Mouse (Mus musculus) midbrain, embryonic 13.5 days (tissue): ENCODE results near the gene Apbb1ip. TPM values are rescaled to one million over a fixed set of nuclear protein-coding genes. Genes with fewer than 3 reads are reported as not detected.
A peak's percentile ranks its signal among the peaks of the same experiment; 100 is the strongest.

Experiments used
- ATAC-seq: fragments of 200-750 bp; cut with Nextera tagmentation; 2 replicates; pipeline ENCODE4 v1.8.0; 2017; ENCODE audit warnings: mild to moderate bottlenecking, moderate TSS enrichment, moderate library complexity
- H3K27ac ChIP-seq: fragments of 300-500 bp; sonication (generic); 2 replicates; pipeline ENCODE4 v1.5.1; 2015; ENCODE audit warnings: inconsistent platforms, mild to moderate bottlenecking, moderate library complexity
- H3K27me3 ChIP-seq: fragments of 300-500 bp; sonication (generic); 2 replicates; pipeline ENCODE4 v1.6.1; 2015; ENCODE audit warnings: mild to moderate bottlenecking, inconsistent platforms
- H3K36me3 ChIP-seq: fragments of 300-500 bp; sonication (generic); 2 replicates; pipeline ENCODE4 v1.6.1; 2015; ENCODE audit warnings: mild to moderate bottlenecking, inconsistent platforms
- H3K4me1 ChIP-seq: fragments of 300-500 bp; sonication (generic); replicated peaks from 2 replicates; pipeline ENCODE4 v1.6.1; 2015; ENCODE audit warnings: inconsistent platforms
- H3K4me2 ChIP-seq: fragments of 300-500 bp; sonication (generic); replicated peaks from 2 replicates; pipeline ENCODE4 v1.6.1; 2015; ENCODE audit warnings: moderate library complexity, mild to moderate bottlenecking, inconsistent platforms
- H3K4me3 ChIP-seq: fragments of 300-500 bp; sonication (generic); replicated peaks from 2 replicates; pipeline ENCODE4 v1.5.1; 2015; ENCODE audit warnings: mild to moderate bottlenecking, inconsistent platforms
- H3K9ac ChIP-seq: fragments of 300-500 bp; sonication (generic); replicated peaks from 2 replicates; pipeline ENCODE4 v1.6.1; 2015; ENCODE audit warnings: mild to moderate bottlenecking, inconsistent platforms
- H3K9me3 ChIP-seq: fragments of 300-500 bp; sonication (generic); 2 replicates; pipeline ENCODE4 v1.6.1; 2016; ENCODE audit warnings: mild to moderate bottlenecking, inconsistent platforms
- WGBS: fragments of 180-500 bp; shearing (Covaris S2); methylation state at CpG from one replicate; pipeline ENCODE4 v1.1.7; 2015; 5-methylcytosine and 5-hydroxymethylcytosine counted together
- polyA plus RNA-seq: library from polyadenylated mRNA; unstranded; fragments of >200 nt; fragmentation: Nextera tagmentation; extraction: Ambion mirVana; gene quantifications from 2 replicates; pipeline ENCODE4 v1.2.1, GENCODE M21; 2015

Apbb1ip gene
- 1.0 TPM in 2 replicates for polyA plus RNA-seq

DNA sequence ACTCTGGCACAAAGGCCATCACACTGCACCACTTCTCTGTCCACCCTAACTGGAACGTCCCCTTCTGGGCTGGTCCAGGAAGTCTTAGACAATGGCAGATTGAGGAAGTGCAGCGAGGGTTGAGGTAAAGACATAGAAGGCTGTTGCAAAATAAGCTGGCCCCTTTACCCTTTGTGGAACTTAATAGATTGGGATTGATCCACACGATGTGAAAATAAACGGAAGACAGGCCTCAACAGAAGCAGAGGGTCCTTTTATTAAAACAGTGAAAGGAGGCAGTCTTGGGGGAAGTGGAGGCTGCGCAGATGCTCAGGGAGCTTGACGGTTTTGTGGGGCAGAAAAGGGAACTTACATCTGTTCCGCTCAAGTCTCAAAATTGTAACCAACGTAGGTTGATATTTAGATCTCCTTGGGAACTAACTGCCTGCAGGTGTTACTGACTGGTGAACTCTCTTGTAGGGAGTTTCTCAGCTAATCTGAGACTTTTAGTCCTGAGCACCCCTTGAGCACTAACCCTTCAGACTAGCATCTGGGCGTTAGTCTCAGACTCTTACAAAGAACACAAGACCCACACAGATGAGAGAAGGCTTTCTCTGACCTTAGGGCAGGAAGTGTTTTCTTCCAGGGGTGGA, at the start of gene Apbb1ip:
Gene Apbb1ip (plus strand): TSS at position 546 of the 632 bp plus-strand sequence.
- Histone ChIP-seq H3K4me2 (peak within 1 kb of the TSS; percentile 85), H3K9ac (peak within 1 kb of the TSS; percentile 69), H3K36me3 (no peaks in the 10 kb centered on the region), H3K9me3 (no peaks in the 10 kb centered on the region), H3K27me3 (peaks cover 15% of the 10 kb centered on the region; the same call in 1 of the 2 replicates), H3K4me3 (peak within 1 kb of the TSS; percentile 47), H3K4me1 (peaks cover 8% of the 10 kb centered on the region; the same call in 1 of the 2 replicates), H3K27ac (no peak within 1 kb of the TSS)
- ATAC-seq: no peak
- WGBS: 22% methylated on average over 9 of the region's 9 CpGs

DNA sequence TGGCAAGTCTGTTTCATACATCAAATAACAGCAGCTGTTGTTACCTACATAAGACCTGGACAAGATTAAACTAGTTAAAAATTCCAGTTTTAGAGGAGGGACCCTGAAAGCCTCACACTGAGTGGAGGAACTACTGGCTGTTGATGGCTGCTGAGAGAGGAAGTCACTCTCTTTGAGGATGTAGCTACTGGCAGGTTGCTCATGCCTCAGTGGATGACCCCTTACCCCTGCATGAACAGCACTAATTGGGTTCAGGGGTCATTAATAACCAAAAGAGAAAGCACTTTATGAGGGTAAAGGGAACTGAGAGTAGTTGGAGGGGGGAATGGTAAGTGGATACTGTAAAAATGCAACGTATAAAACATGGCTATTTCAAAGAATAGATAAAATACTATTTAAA, 46.8 kb upstream of the Apbb1ip start:
- no peak for ATAC-seq
- no peaks in the 10 kb centered on the region for H3K27me3 ChIP-seq
- no peaks in the 10 kb centered on the region for H3K9me3 ChIP-seq
- H3K4me3 ChIP-seq: no peak overlapping the region
- H3K4me2 ChIP-seq: no peak overlapping the region
- no peaks in the 10 kb centered on the region for H3K4me1 ChIP-seq
- no peak overlapping the region for H3K27ac ChIP-seq
- WGBS: 96% methylated on average over 1 of the region's 1 CpGs
- H3K9ac ChIP-seq: no peak overlapping the region
- no peaks in the 10 kb centered on the region for H3K36me3 ChIP-seq

DNA sequence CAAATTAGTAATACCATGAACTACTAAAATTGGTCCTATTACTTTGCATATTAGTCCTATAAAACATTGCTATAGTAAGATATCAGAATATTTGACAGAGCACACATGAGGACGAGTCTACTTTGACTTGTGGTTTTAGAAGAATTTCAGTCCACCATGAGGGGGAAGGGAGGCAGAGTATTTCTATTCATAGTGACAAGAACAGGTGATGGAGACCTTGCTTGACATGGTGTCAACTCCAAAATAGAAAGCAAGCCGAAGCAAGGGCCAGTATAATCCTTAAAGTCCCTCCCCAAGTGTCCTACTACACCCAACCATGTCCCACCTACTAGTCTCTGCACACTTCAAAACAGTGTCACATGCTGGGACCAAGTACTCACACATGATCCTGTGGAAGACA, 37.8 kb upstream of the Apbb1ip start:
- H3K27ac ChIP-seq: no peak overlapping the region
- no peaks in the 10 kb centered on the region for H3K36me3 ChIP-seq
- 83% methylated on average over 2 of the region's 2 CpGs for WGBS
- H3K9me3 ChIP-seq: no peaks in the 10 kb centered on the region
- no peak for ATAC-seq
- no peak overlapping the region for H3K4me2 ChIP-seq
- H3K27me3 ChIP-seq: no peaks in the 10 kb centered on the region
- no peak overlapping the region for H3K9ac ChIP-seq
- H3K4me1 ChIP-seq: no peaks in the 10 kb centered on the region
- no peak overlapping the region for H3K4me3 ChIP-seq

DNA sequence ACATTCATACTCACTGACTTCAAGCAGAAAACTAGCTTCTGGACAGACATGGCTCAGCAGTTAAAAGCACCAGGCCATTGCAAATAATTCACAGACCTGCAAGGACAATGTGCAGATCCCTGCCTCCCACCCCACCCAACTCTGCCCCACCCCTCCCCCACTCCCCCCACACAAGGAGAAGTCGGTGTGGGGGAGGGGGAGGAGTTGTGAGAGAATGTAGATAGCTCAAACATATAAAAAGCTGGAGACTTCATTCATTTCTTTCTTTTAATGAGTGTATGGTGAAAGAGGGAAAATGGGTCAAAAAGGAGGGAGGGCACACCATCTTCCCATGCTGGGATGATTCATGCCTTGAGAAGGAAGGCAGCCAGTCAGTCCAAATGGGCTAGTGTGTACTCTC, 34.5 kb upstream of the Apbb1ip start:
- H3K9me3 ChIP-seq: no peaks in the 10 kb centered on the region
- H3K4me2 ChIP-seq: no peak overlapping the region
- no peak overlapping the region for H3K9ac ChIP-seq
- H3K4me3 ChIP-seq: no peak overlapping the region
- 0 out of 2 replicates have a peak, but pooled peaks cover 3% of the 10 kb centered on the region for H3K4me1 ChIP-seq
- WGBS: 64% methylated on average over 1 of the region's 1 CpGs
- no peak overlapping the region for H3K27ac ChIP-seq
- H3K27me3 ChIP-seq: no peaks in the 10 kb centered on the region
- ATAC-seq: no peak
- H3K36me3 ChIP-seq: no peaks in the 10 kb centered on the region

DNA sequence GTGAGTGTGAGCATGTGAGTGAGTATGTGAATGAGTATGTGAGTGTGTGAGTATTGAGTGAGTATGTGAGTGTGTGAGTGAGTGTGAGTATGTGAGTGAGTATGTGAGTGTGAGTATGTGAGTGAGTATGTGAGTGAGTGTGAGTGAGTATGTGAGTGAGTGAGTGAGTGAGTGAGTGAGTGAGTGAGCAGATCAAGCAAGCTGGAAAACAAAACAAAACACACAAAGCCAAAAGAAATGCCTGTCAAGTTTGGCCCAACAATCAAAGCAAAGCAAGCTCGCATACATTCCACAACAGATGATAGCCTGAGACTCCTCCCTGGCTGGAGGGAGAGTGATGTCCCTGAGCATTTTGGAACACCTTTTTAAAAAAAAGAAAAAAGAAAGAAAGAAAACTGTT, 33.5 kb upstream of the Apbb1ip start:
- Histone ChIP-seq H3K9me3 (no peaks in the 10 kb centered on the region), H3K4me2 (no peak overlapping the region), H3K27ac (no peak overlapping the region), H3K9ac (no peak overlapping the region), H3K27me3 (no peaks in the 10 kb centered on the region), H3K4me1 (0 out of 2 replicates have a peak, but pooled peaks cover 3% of the 10 kb centered on the region), H3K4me3 (no peak overlapping the region), H3K36me3 (no peaks in the 10 kb centered on the region)
- 63% methylated on average over 1 of the region's 1 CpGs for WGBS
- no peak for ATAC-seq

DNA sequence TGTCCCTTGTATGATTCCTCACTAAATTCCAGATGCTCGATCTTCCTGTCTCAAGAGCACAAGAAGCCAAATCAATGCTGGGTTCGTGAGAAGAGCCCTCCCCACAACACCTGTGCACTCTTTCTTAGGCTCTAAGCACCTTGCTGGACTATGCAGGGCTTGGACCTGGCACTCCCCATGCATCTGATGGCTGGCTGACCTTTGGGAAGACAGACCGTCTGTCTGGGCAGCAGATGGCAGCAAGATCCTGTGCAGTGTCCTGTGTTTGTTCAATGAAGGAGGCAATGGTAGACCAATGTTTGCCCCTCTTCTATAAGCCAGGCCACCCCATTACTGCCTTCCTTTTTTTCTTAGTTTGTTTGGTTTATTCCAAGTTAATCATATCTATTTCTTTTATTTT, 32.7 kb upstream of the Apbb1ip start:
- no peak overlapping the region for H3K4me2 ChIP-seq
- no peak for ATAC-seq
- H3K27ac ChIP-seq: no peak overlapping the region
- H3K27me3 ChIP-seq: peaks cover 6% of the 10 kb centered on the region; the same call in 1 of the 2 replicates
- WGBS: 65% methylated on average over 3 of the region's 3 CpGs
- no peak overlapping the region for H3K4me3 ChIP-seq
- H3K9ac ChIP-seq: no peak overlapping the region
- no peaks in the 10 kb centered on the region for H3K9me3 ChIP-seq
- H3K36me3 ChIP-seq: no peaks in the 10 kb centered on the region
- H3K4me1 ChIP-seq: 0 out of 2 replicates have a peak, but pooled peaks cover 3% of the 10 kb centered on the region

DNA sequence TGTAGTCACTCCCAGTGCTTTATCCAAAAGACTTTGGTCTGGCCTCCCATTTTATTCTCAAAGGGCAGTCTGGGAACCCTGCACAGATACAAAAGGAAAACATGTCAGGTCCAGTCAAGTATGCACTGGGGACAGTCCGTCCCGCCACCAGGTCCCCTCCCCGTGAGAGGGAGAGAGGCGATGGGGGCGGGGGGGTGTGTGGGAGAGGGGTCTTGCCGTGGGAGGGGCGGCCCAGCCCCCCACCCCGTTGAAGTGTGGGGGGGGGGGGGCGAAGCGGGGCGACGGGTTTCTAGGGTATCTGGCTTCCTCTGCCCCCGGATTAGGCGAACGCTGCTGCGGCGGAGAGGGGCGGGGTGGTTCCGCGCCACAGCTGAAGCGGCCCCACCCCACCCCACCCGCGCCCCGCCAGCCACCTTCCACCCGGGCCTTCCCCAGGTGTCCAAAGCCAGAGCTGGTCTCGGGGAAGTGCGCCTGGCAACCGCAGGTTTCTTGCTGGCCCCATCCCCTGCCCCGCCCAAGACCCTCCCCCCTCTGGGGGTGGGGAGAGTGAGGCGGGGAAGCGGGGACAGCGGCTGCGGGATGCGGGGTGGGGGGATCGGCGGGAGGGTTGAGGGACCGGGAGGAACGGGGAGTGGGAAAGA, 29.7 kb upstream of the Apbb1ip start:
- Histone ChIP-seq H3K4me1 (0 out of 2 replicates have a peak, but pooled peaks cover 3% of the 10 kb centered on the region), H3K4me3 (no peak overlapping the region), H3K9ac (no peak overlapping the region), H3K36me3 (no peaks in the 10 kb centered on the region), H3K27me3 (peaks cover 6% of the 10 kb centered on the region; the same call in 1 of the 2 replicates), H3K9me3 (no peaks in the 10 kb centered on the region), H3K27ac (no peak overlapping the region), H3K4me2 (no peak overlapping the region)
- WGBS: 2% methylated on average over 30 of the region's 38 CpGs
- no peak for ATAC-seq

DNA sequence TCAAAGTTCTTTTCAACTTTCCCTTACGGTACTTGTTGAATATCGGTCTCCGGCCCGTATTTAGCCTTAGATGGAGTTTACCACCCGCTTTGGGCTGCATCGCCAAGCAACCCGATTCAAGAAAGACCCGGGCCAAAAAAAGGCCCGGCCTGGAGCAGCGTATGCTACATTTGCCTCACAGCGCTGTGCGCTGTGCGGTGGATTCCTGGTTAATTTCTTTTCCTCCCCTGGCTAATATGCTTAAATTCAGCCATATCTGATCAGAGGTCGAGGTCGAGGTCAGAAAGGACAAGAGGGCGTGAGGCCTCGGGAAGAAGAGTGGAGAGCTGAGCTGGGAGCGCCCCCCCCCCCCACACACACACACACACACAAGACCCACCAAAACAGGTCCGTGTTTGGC, 29.0 kb upstream of the Apbb1ip start:
- Histone ChIP-seq H3K36me3 (no peaks in the 10 kb centered on the region), H3K9me3 (no peaks in the 10 kb centered on the region), H3K4me1 (0 out of 2 replicates have a peak, but pooled peaks cover 3% of the 10 kb centered on the region), H3K9ac (no peak overlapping the region), H3K27ac (no peak overlapping the region), H3K4me2 (no peak overlapping the region), H3K4me3 (no peak overlapping the region), H3K27me3 (peaks cover 6% of the 10 kb centered on the region; the same call in 1 of the 2 replicates)
- no peak for ATAC-seq
- 1% methylated on average over 19 of the region's 19 CpGs for WGBS

DNA sequence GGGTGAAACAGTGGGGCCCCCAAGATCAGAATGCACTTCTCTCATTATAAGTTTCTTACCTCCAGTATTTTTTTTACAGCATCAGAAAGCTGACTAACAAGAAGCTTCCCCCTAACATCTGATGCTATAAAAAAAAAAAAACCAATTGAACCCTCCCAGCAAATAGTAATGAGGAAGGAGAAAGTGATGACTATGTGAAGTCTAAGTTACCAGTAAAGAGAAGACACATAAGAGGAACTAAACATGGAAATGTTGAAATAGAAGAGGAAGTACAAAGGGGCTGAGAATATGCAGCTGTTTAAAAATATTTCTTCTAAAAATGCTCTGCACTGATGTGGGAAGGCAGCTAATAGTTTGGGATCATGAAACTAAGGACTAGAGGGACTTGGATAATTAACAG, 27.1 kb upstream of the Apbb1ip start:
- H3K4me1 ChIP-seq: 0 out of 2 replicates have a peak, but pooled peaks cover 3% of the 10 kb centered on the region
- H3K9ac ChIP-seq: no peak overlapping the region
- H3K36me3 ChIP-seq: no peaks in the 10 kb centered on the region
- H3K4me2 ChIP-seq: no peak overlapping the region
- no peaks in the 10 kb centered on the region for H3K9me3 ChIP-seq
- no peak overlapping the region for H3K27ac ChIP-seq
- peaks cover 6% of the 10 kb centered on the region; the same call in 1 of the 2 replicates for H3K27me3 ChIP-seq
- ATAC-seq: no peak
- no peak overlapping the region for H3K4me3 ChIP-seq

DNA sequence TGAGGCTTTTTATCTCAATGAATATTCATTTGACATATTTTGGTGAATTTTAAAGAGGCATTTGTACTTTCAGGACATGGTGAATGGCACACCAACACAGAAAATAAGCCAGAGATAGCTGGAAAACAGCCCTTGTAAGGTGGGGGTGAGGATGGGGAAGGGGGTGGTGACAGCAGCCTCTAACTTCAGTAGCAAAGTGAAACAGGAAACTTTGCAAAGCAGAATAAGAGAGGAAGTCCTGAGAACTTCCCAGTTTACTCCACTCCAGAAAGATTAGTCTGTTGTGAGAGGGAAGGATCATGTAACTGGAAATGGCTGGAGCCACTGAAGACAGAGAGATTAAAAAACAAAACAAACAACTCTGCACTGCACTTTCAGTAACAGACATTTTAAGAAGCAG, 26.0 kb upstream of the Apbb1ip start:
- no peak overlapping the region for H3K4me3 ChIP-seq
- peaks cover 6% of the 10 kb centered on the region; the same call in 1 of the 2 replicates for H3K27me3 ChIP-seq
- no peaks in the 10 kb centered on the region for H3K36me3 ChIP-seq
- H3K4me2 ChIP-seq: no peak overlapping the region
- ATAC-seq: no peak
- H3K9me3 ChIP-seq: no peaks in the 10 kb centered on the region
- no peak overlapping the region for H3K9ac ChIP-seq
- H3K27ac ChIP-seq: no peak overlapping the region
- 0 out of 2 replicates have a peak, but pooled peaks cover 3% of the 10 kb centered on the region for H3K4me1 ChIP-seq

DNA sequence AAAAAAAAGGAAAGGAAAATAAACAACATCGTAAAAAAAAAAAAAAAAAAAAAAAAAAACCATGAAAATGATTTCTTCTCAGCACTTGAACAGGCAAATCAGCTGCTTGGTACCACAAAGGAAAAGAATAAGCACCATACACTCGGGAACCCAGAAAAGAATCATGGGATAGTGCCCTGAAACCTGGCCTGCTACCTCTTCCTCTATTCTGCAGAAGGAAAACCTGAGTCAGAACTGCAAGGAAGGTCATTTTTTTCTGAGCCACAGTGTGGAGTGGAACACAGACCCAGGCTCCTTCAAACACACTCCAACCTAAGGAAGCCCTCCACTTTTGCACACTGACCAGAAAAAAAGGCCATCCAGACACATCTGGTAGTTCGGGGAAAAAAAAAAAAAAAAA, 24.1 kb upstream of the Apbb1ip start:
- no peak overlapping the region for H3K4me2 ChIP-seq
- H3K9ac ChIP-seq: no peak overlapping the region
- no peaks in the 10 kb centered on the region for H3K9me3 ChIP-seq
- 85% methylated on average over 3 of the region's 3 CpGs for WGBS
- no peaks in the 10 kb centered on the region for H3K36me3 ChIP-seq
- H3K27me3 ChIP-seq: peaks cover 6% of the 10 kb centered on the region; the same call in 1 of the 2 replicates
- no peaks in the 10 kb centered on the region for H3K4me1 ChIP-seq
- H3K4me3 ChIP-seq: no peak overlapping the region
- no peak for ATAC-seq
- no peak overlapping the region for H3K27ac ChIP-seq

DNA sequence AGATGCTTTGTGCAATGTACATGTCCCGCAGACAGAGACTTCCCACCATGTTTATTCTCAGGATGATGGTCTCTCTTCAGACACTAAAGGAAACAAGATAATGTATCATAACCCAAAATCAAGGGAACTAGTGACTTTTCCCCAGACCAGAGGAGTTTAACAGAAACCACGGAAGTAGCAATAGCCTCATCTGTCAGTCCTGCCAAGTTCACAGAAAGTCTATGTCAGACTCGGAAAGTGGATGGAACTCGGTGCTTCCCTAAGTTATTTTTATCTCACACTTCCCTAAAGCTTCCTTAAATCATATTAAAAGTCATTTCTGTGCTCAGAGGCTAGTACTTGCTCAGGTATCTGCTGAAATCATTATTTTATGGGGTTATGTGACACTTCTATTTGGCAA, 21.4 kb upstream of the Apbb1ip start:
- no peaks in the 10 kb centered on the region for H3K9me3 ChIP-seq
- H3K4me3 ChIP-seq: no peak overlapping the region
- no peak overlapping the region for H3K4me2 ChIP-seq
- no peak for ATAC-seq
- no peak overlapping the region for H3K27ac ChIP-seq
- H3K36me3 ChIP-seq: no peaks in the 10 kb centered on the region
- H3K4me1 ChIP-seq: no peaks in the 10 kb centered on the region
- H3K9ac ChIP-seq: no peak overlapping the region
- WGBS: 90% methylated on average over 4 of the region's 4 CpGs
- no peaks in the 10 kb centered on the region for H3K27me3 ChIP-seq
